8 mouse cellular contexts compared by ENCODE assay signal in genomic region chr2:32535501-32535991, GRCm38 (mm10). TPM values are rescaled to one million over a fixed set of nuclear protein-coding genes. Genes with fewer than 3 reads are reported as not detected.
DNase-seq lines count a peak whose midpoint lies in the region; TF ChIP-seq lines count a peak whose summit lies in the region.

No protein-coding gene starts in this region.

- DNase-seq in 3T3-L1 (ENCODE audit: low read depth, low spot score), result peak; percentile 27
- DNase-seq in ZHBTc4 (ENCODE audit: low read depth, low spot score), result peak; percentile 58
- peak; percentile 66 for DNase-seq in embryo, embryonic 11 days
- peak; percentile 35 to 48 for DNase-seq in gastrocnemius, postnatal 36 days
- peak; percentile 80 for DNase-seq in kidney, adult 11 months
- peak; percentile 49 for DNase-seq in liver, adult 2 months (ENCODE audit: extremely low read depth, low read depth, low spot score)
- peak; percentile 81 for DNase-seq in urinary bladder, adult 2 months (ENCODE audit: low spot score)

- 0 out of 2 replicates have a peak, but pooled peaks have one; percentile 61 for TF ChIP-seq POLR2A in liver, adult 2 months (IDR thresholded peaks at IDR 0.05; ENCODE audit: extremely low read depth, insufficient read depth, low read length)
- no peak for TF ChIP-seq POLR2A in myocyte (IDR thresholded peaks at IDR 0.05; ENCODE audit: insufficient read length, low read depth)

- intact Hi-C loops in gastrocnemius, postnatal 36 days (cut with DNase I), result no loop called here

- peak overlapping the region; percentile 87 for H3K4me3 ChIP-seq in liver, adult 2 months (ENCODE audit: insufficient read depth, low read depth, low read length)
- H3K4me3 ChIP-seq in myocyte, result peak overlapping the region; percentile 29

- WGBS in liver, adult 2 months, result 1% methylated on average over 55 of the region's 56 CpGs

- H3K36me3 ChIP-seq in liver, adult 2 months (ENCODE audit: control insufficient read depth, insufficient read depth, low read length), result no peaks in the 10 kb centered on the region
- no peaks in the 10 kb centered on the region for H3K36me3 ChIP-seq in myocyte (ENCODE audit: control insufficient read depth, insufficient read depth)

- peak overlapping the region; percentile 87 for H3K4me2 ChIP-seq in myocyte (ENCODE audit: low read depth)

- H3K9ac ChIP-seq in liver, adult 2 months (ENCODE audit: low read depth, low read length), result peak overlapping the region; percentile 96

- H3K27me3 ChIP-seq in liver, adult 2 months (ENCODE audit: control insufficient read depth, insufficient read depth, low read length), result no peaks in the 10 kb centered on the region
- no peaks in the 10 kb centered on the region for H3K27me3 ChIP-seq in myocyte (ENCODE audit: control insufficient read depth, insufficient read depth, insufficient read length)

- H3K79me2 ChIP-seq in liver, adult 2 months (ENCODE audit: control insufficient read depth, insufficient read depth, low read length), result peaks cover 24% of the 10 kb centered on the region; the same call in 1 of the 2 replicates
- H3K79me2 ChIP-seq in myocyte (ENCODE audit: control insufficient read depth, insufficient read depth), result no peaks in the 10 kb centered on the region

- peaks cover 13% of the 10 kb centered on the region for H3K4me1 ChIP-seq in liver, adult 2 months (ENCODE audit: control insufficient read depth, insufficient read depth, low read length)

- peak overlapping the region; percentile 94 for H3K27ac ChIP-seq in liver, adult 2 months (replicated peaks; ENCODE audit: insufficient read depth, low read depth, low read length)

- H3ac ChIP-seq in myocyte (ENCODE audit: control insufficient read depth, insufficient read length), result peak overlapping the region; percentile 53

- TF ChIP-seq CTCF in liver, adult 2 months (IDR thresholded peaks at IDR 0.05; ENCODE audit: low read depth, low read length), result no peak

TF ChIP-seq in myocyte, 11 proteins besides CTCF, POLR2A, EP300 and RAD21:
- TF ChIP-seq USF1 (IDR thresholded peaks at IDR 0.05; ENCODE audit: low read depth) (no peak), MYOD1 (IDR thresholded peaks at IDR 0.05; ENCODE audit: control insufficient read depth in 1 of 3, insufficient read length in 2 of 3, low read depth in 2 of 3) (peak in 2 of 3 experiments; percentile 0 to 45), CEBPB (IDR thresholded peaks at IDR 0.05; ENCODE audit: insufficient read depth, poor library complexity, severe bottlenecking) (no peak), MYOG (IDR thresholded peaks at IDR 0.05; ENCODE audit: control insufficient read depth in 1 of 3, insufficient read depth in 1 of 3, insufficient read length in 2 of 3, low read depth in 2 of 3) (peak in 1 of 3 experiments; percentile 23), TCF12 (IDR thresholded peaks at IDR 0.05; ENCODE audit: insufficient read depth, poor library complexity, severe bottlenecking) (no peak)

RNA-seq across cellular contexts. Expression of gene Fam102a, which starts 0.4 kb away (rescaled TPM):
- total RNA-seq in gastrocnemius, postnatal 36 days (2021), result 1 to 10 TPM; 2.6 to 2.7 TPM
- 7.0 and 7.2 TPM in 2 replicates for total RNA-seq in liver, adult 2 months (2014; rRNA removed)
- 10.5 and 11.0 TPM in 2 replicates for polyA plus RNA-seq in liver, adult 2 months (2012; rRNA removed)
- polyA plus RNA-seq in myocyte (2012; fragmentation: generic; extraction: Trizol), result 1.7 TPM
- polyA plus RNA-seq in urinary bladder, adult 2 months (2012; rRNA removed), result 17.1 and 25.9 TPM in 2 replicates

RNA-seq across cellular contexts. Expression of gene Dpm2, which starts 35.1 kb away (rescaled TPM):
- total RNA-seq in gastrocnemius, postnatal 36 days (2021), result 10 to 100 TPM; 10.3 to 11.0 TPM
- 6.5 and 8.4 TPM in 2 replicates for total RNA-seq in liver, adult 2 months (2014; rRNA removed)
- polyA plus RNA-seq in liver, adult 2 months (2012; rRNA removed), result 73.7 and 104 TPM in 2 replicates
- polyA plus RNA-seq in myocyte (2012; fragmentation: generic; extraction: Trizol), result 47.5 TPM
- polyA plus RNA-seq in urinary bladder, adult 2 months (2012; rRNA removed), result 88.5 and 117 TPM in 2 replicates

RNA-seq across cellular contexts. Expression of gene Pip5kl1, which starts 39.1 kb away (rescaled TPM):
- not detected for total RNA-seq in gastrocnemius, postnatal 36 days (2021)
- total RNA-seq in liver, adult 2 months (2014; rRNA removed), result not detected in 2 replicates
- polyA plus RNA-seq in liver, adult 2 months (2012; rRNA removed), result not detected in 2 replicates
- 0.10 TPM for polyA plus RNA-seq in myocyte (2012; fragmentation: generic; extraction: Trizol)
- polyA plus RNA-seq in urinary bladder, adult 2 months (2012; rRNA removed), result 0.08 TPM in 1 of 2 replicates, not detected in the other

RNA-seq across cellular contexts. Expression of gene 9430097D07Rik, which starts 39.9 kb away (rescaled TPM):
- not detected for total RNA-seq in gastrocnemius, postnatal 36 days (2021)
- not detected in 2 replicates for total RNA-seq in liver, adult 2 months (2014; rRNA removed)
- not detected in 2 replicates for polyA plus RNA-seq in liver, adult 2 months (2012; rRNA removed)
- 0.04 TPM for polyA plus RNA-seq in myocyte (2012; fragmentation: generic; extraction: Trizol)
- polyA plus RNA-seq in urinary bladder, adult 2 months (2012; rRNA removed), result 0.07 TPM in 1 of 2 replicates, not detected in the other

RNA-seq across cellular contexts. Expression of gene St6galnac4, which starts 51.3 kb away (rescaled TPM):
- 10 to 100 TPM; 14.1 to 21.7 TPM for total RNA-seq in gastrocnemius, postnatal 36 days (2021)
- total RNA-seq in liver, adult 2 months (2014; rRNA removed), result 0.74 and 1.2 TPM in 2 replicates
- 2.2 and 2.5 TPM in 2 replicates for polyA plus RNA-seq in liver, adult 2 months (2012; rRNA removed)
- 75.4 TPM for polyA plus RNA-seq in myocyte (2012; fragmentation: generic; extraction: Trizol)
- 13.3 and 16.1 TPM in 2 replicates for polyA plus RNA-seq in urinary bladder, adult 2 months (2012; rRNA removed)

Comparison
In these comparisons a context has a peak if more than half of its experiments do, and no peak if none do; other contexts are left out.
1. Peak in every context shown above with its lines: DNase-seq, H3K4me3 ChIP-seq and H3K27ac ChIP-seq.
2. DNase-seq: peak in every context shown above with its lines; median percentile 81 in urinary bladder, adult 2 months; 80 in kidney, adult 11 months; 66 in embryo, embryonic 11 days; 58 in ZHBTc4; 49 in liver, adult 2 months; 42 in gastrocnemius, postnatal 36 days; 27 in 3T3-L1.